Mouse (Mus musculus) ES-Bruce4 (cell line): Measurements from ENCODE around the gene Fcrl6. TPM values are rescaled to one million over a fixed set of nuclear protein-coding genes. Genes with fewer than 3 reads are reported as not detected.

Experiments
- H3K27ac ChIP-seq: 2 replicates; pipeline ENCODE4 v1.5.1; 2012; ENCODE audit warnings: low read length, inconsistent platforms; ENCODE audit not compliant: insufficient read depth
- H3K27me3 ChIP-seq: 2 replicates; pipeline ENCODE4 v1.6.1; 2012; ENCODE audit warnings: mild to moderate bottlenecking, low read length, inconsistent platforms; ENCODE audit not compliant: control insufficient read depth, poor library complexity, insufficient read depth, severe bottlenecking
- H3K36me3 ChIP-seq: 2 replicates; pipeline ENCODE4 v1.6.1; 2012; ENCODE audit warnings: inconsistent platforms, mild to moderate bottlenecking, low read length, moderate library complexity; ENCODE audit not compliant: control insufficient read depth, poor library complexity, insufficient read depth, severe bottlenecking
- H3K4me1 ChIP-seq: one replicate; pipeline ENCODE4 v1.8.1; 2011; ENCODE audit warnings: low read length; ENCODE audit not compliant: control insufficient read depth, insufficient read depth
- H3K4me3 ChIP-seq: 2 replicates; pipeline ENCODE4 v1.5.1; 2011; ENCODE audit warnings: low read depth, mild to moderate bottlenecking, low read length
- H3K9ac ChIP-seq: 2 replicates; pipeline ENCODE4 v1.6.1; 2012; ENCODE audit warnings: low read depth, mild to moderate bottlenecking, inconsistent platforms; ENCODE audit not compliant: poor library complexity, severe bottlenecking
- H3K9me3 ChIP-seq: replicated peaks from 2 replicates; pipeline ENCODE4 v1.6.1; 2012; ENCODE audit warnings: mild to moderate bottlenecking, low read length, inconsistent platforms; ENCODE audit not compliant: control insufficient read depth, poor library complexity, insufficient read depth, severe bottlenecking
- CTCF ChIP-seq: IDR thresholded peaks from one replicate; pipeline ENCODE4 v1.8.1; 2011; ENCODE audit warnings: low read depth, low read length
- EP300 ChIP-seq: IDR thresholded peaks from 2 replicates; pipeline ENCODE4 v1.6.1; 2011; ENCODE audit warnings: low read depth, low read length; ENCODE audit not compliant: insufficient read depth
- POLR2A ChIP-seq: IDR thresholded peaks from one replicate; pipeline ENCODE4 v1.8.1; 2011; ENCODE audit warnings: low read length; ENCODE audit not compliant: insufficient read depth
- polyA plus RNA-seq: library from polyadenylated mRNA; stranded (reverse); fragments of >200 nt; gene quantifications from 2 replicates; pipeline ENCODE4 v1.2.4, GENCODE M21; 2011; ENCODE audit warnings: low read depth; ENCODE audit not compliant: missing spikeins, insufficient read depth, insufficient read length

Fcrl6 gene
- polyA plus RNA-seq, 1 experiment = not detected

DNA sequence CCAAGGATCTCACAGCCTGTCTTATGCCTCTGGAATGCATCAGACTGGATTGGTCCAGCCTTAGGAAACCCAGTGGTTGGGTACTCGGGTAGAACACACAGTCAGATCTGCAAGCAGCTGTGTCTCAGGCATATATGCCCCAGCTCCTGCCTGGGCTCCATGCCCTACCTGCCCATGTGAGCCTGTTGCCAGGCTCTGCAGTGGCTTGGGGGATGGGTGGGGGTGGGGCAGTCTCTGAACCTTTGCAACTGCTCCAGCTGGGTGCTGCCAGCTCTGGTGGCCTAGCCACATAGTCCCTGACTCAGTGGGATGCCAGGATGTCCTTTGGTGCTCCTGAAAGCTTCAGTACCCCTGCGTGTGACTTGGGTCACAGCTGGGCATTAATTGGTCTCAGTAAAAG is 53.0 kb downstream of the Fcrl6 start:
- no peak overlapping the region for H3K4me3 ChIP-seq
- H3K9ac ChIP-seq = no peak overlapping the region
- no peaks in the 10 kb centered on the region for H3K36me3 ChIP-seq
- no peaks in the 10 kb centered on the region for H3K9me3 ChIP-seq
- no peak for TF ChIP-seq EP300
- no peak for TF ChIP-seq CTCF
- TF ChIP-seq POLR2A = no peak
- no peaks in the 10 kb centered on the region for H3K4me1 ChIP-seq
- no peak overlapping the region for H3K27ac ChIP-seq
- H3K27me3 ChIP-seq = no peaks in the 10 kb centered on the region

DNA sequence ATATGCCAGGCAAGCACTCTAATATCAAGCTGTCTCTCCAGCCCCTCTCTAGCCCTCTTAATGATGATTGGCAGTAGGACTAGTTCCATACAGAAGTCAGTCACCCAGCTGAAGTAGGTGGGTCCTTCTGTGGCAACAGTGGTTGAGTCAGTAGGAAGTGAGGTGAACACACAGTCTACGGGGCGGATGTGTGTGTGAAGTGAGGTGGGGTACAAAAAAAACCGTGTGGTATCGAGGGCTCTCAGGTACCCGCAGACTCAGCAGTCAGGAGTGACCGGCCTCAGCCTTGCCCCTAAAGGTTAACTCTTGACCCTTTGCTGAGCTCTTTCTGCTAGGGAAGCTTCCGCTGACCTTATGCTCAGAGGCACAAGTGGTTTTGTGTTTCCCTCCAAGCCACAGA is 53.9 kb downstream of the Fcrl6 start:
- Histone ChIP-seq H3K9me3 (no peaks in the 10 kb centered on the region), H3K27me3 (no peaks in the 10 kb centered on the region), H3K9ac (no peak overlapping the region), H3K4me3 (no peak overlapping the region), H3K27ac (no peak overlapping the region), H3K36me3 (no peaks in the 10 kb centered on the region), H3K4me1 (no peaks in the 10 kb centered on the region)
- TF ChIP-seq CTCF (no peak), EP300 (no peak), POLR2A (no peak)

Other genes starting within 250 kb of the Fcrl6 start
- gene Pigm, start 226.0 kb downstream of the Fcrl6 start, polyA plus RNA-seq = 19.9 and 21.2 TPM in 2 replicates
- gene Slamf9, start 127.2 kb downstream of the Fcrl6 start, polyA plus RNA-seq = 0.46 and 0.85 TPM in 2 replicates
- 40.5 and 40.6 TPM in 2 replicates for gene Igsf9, start 120.8 kb downstream of the Fcrl6 start, polyA plus RNA-seq
- gene Tagln2, start 102.5 kb downstream of the Fcrl6 start, polyA plus RNA-seq = 269 and 312 TPM in 2 replicates
- gene Cfap45, start 81.8 kb downstream of the Fcrl6 start, polyA plus RNA-seq = 2.1 and 2.3 TPM in 2 replicates
- gene Vsig8, start 46.6 kb downstream of the Fcrl6 start, polyA plus RNA-seq = 0.37 TPM in 1 of 2 replicates, not detected in the other
- gene Slamf8, start 12.0 kb downstream of the Fcrl6 start, polyA plus RNA-seq = not detected in 2 replicates
- 0.64 and 2.4 TPM in 2 replicates for gene Dusp23, start 30.4 kb upstream of the Fcrl6 start, polyA plus RNA-seq
- not detected in 2 replicates for gene Crp, start 95.5 kb upstream of the Fcrl6 start, polyA plus RNA-seq